Mouse (Mus musculus): ENCODE measurements around the gene Tagln. TPM values are rescaled to one million over a fixed set of nuclear protein-coding genes. Genes with fewer than 3 reads are reported as not detected.

Tagln gene
- polyA plus RNA-seq, 1 experiment from 2014 or later, result 6.0 TPM

- H3K27me3 ChIP-seq (ENCODE audit: low read depth, poor library complexity, severe bottlenecking), result no peaks in the 10 kb centered on the region
- DNase-seq (ENCODE audit: low spot score), result no peak
- H3K4me1 ChIP-seq, result 0 out of 2 replicates have a peak, but pooled peaks cover 3% of the 10 kb centered on the region
- H3K27ac ChIP-seq, result no peak overlapping the region
- peaks cover 95% of the 10 kb centered on the region for H3K36me3 ChIP-seq
- H3K4me3 ChIP-seq, result no peak overlapping the region
- H3K9me3 ChIP-seq (replicated peaks), result no peaks in the 10 kb centered on the region
- WGBS, result 93% methylated on average over 8 of the region's 8 CpGs
These were observed 7.1 kb upstream of the Tagln start for GRCm38 (mm10) chr9:45942916-45943315.

GRCm38 (mm10) chr9:45942464-45942863 lies 6.6 kb upstream of the Tagln start:
- peaks cover 95% of the 10 kb centered on the region for H3K36me3 ChIP-seq

GRCm38 (mm10) chr9:45941329-45941888 lies 5.6 kb upstream of the Tagln start:
- no peaks in the 10 kb centered on the region for H3K9me3 ChIP-seq (replicated peaks)
- 0 out of 2 replicates have a peak, but pooled peaks cover 3% of the 10 kb centered on the region for H3K4me1 ChIP-seq
- peaks cover 5% of the 10 kb centered on the region for H3K27me3 ChIP-seq (ENCODE audit: low read depth, poor library complexity, severe bottlenecking)
- DNase-seq (ENCODE audit: low spot score), result no peak
- H3K36me3 ChIP-seq, result peaks cover 84% of the 10 kb centered on the region
- WGBS, result 50% methylated on average over 18 of the region's 18 CpGs
- H3K4me3 ChIP-seq, result no peak overlapping the region
- H3K27ac ChIP-seq, result no peak overlapping the region

More at GRCm38 (mm10) chr9:45942464-45942863, 6.6 kb upstream of the Tagln start:
- no peaks in the 10 kb centered on the region for H3K27me3 ChIP-seq (ENCODE audit: low read depth, poor library complexity, severe bottlenecking)
- H3K4me1 ChIP-seq, result 0 out of 2 replicates have a peak, but pooled peaks cover 3% of the 10 kb centered on the region
- H3K27ac ChIP-seq, result no peak overlapping the region
- H3K9me3 ChIP-seq (replicated peaks), result no peaks in the 10 kb centered on the region
- no peak overlapping the region for H3K4me3 ChIP-seq
- no peak for DNase-seq (ENCODE audit: low spot score)
- WGBS, result 88% methylated on average over 16 of the region's 16 CpGs

- 93% methylated on average over 6 of the region's 6 CpGs for WGBS
- Histone ChIP-seq H3K27ac (no peak overlapping the region), H3K36me3 (peaks cover 68% of the 10 kb centered on the region), H3K27me3 (ENCODE audit: low read depth, poor library complexity, severe bottlenecking) (peaks cover 20% of the 10 kb centered on the region), H3K4me1 (peaks cover 12% of the 10 kb centered on the region), H3K9me3 (replicated peaks) (no peaks in the 10 kb centered on the region), H3K4me3 (no peak overlapping the region)
- DNase-seq (ENCODE audit: low spot score), result no peak
These were observed 3.9 kb upstream of the Tagln start for GRCm38 (mm10) chr9:45939794-45940193.

GRCm38 (mm10) chr9:45938952-45939637 lies 3.2 kb upstream of the Tagln start:
- DNase-seq (ENCODE audit: low spot score), result no peak
- Histone ChIP-seq H3K27me3 (ENCODE audit: low read depth, poor library complexity, severe bottlenecking) (peaks cover 22% of the 10 kb centered on the region), H3K36me3 (peaks cover 61% of the 10 kb centered on the region), H3K4me1 (peaks cover 9% of the 10 kb centered on the region), H3K9me3 (replicated peaks) (no peaks in the 10 kb centered on the region), H3K27ac (no peak overlapping the region), H3K4me3 (no peak overlapping the region)
- WGBS, result 86% methylated on average over 15 of the region's 15 CpGs

- Histone ChIP-seq H3K36me3 (peaks cover 51% of the 10 kb centered on the region), H3K9me3 (replicated peaks) (no peaks in the 10 kb centered on the region), H3K27ac (no peak overlapping the region), H3K4me3 (no peak overlapping the region), H3K27me3 (ENCODE audit: low read depth, poor library complexity, severe bottlenecking) (peaks cover 22% of the 10 kb centered on the region), H3K4me1 (peaks cover 9% of the 10 kb centered on the region)
- WGBS, result 91% methylated on average over 8 of the region's 8 CpGs
- no peak for DNase-seq (ENCODE audit: low spot score)
These were observed 2.2 kb upstream of the Tagln start for GRCm38 (mm10) chr9:45938088-45938487.

GRCm38 (mm10) chr9:45936883-45937282 lies 1.0 kb upstream of the Tagln start:
- Histone ChIP-seq H3K36me3 (peaks cover 42% of the 10 kb centered on the region), H3K4me3 (no peak overlapping the region), H3K27me3 (ENCODE audit: low read depth, poor library complexity, severe bottlenecking) (peaks cover 22% of the 10 kb centered on the region), H3K9me3 (replicated peaks) (no peaks in the 10 kb centered on the region), H3K4me1 (peaks cover 9% of the 10 kb centered on the region), H3K27ac (no peak overlapping the region)
- WGBS, result 25% methylated on average over 3 of the region's 3 CpGs
- peak; percentile 57 for DNase-seq (ENCODE audit: low spot score)

- DNase-seq (ENCODE audit: low spot score), result no peak
- Histone ChIP-seq H3K4me1 (peaks cover 9% of the 10 kb centered on the region), H3K9me3 (replicated peaks) (no peaks in the 10 kb centered on the region), H3K27me3 (ENCODE audit: low read depth, poor library complexity, severe bottlenecking) (peaks cover 22% of the 10 kb centered on the region), H3K4me3 (no peak overlapping the region), H3K27ac (no peak overlapping the region), H3K36me3 (peaks cover 40% of the 10 kb centered on the region)
- 87% methylated on average over 11 of the region's 11 CpGs for WGBS
These were observed 3.1 kb downstream of the Tagln start for GRCm38 (mm10) chr9:45932571-45933415.

- no peak for DNase-seq (ENCODE audit: low spot score)
- H3K36me3 ChIP-seq, result peaks cover 46% of the 10 kb centered on the region
- peaks cover 22% of the 10 kb centered on the region for H3K27me3 ChIP-seq (ENCODE audit: low read depth, poor library complexity, severe bottlenecking)
- 75% methylated on average over 1 of the region's 1 CpGs for WGBS
- no peaks in the 10 kb centered on the region for H3K9me3 ChIP-seq (replicated peaks)
- H3K27ac ChIP-seq, result no peak overlapping the region
- H3K4me3 ChIP-seq, result no peak overlapping the region
- H3K4me1 ChIP-seq, result peaks cover 9% of the 10 kb centered on the region
These were observed 3.9 kb downstream of the Tagln start for GRCm38 (mm10) chr9:45931958-45932357.

GRCm38 (mm10) chr9:45929285-45929684 lies 6.6 kb downstream of the Tagln start:
- no peaks in the 10 kb centered on the region for H3K9me3 ChIP-seq (replicated peaks)
- no peak for DNase-seq (ENCODE audit: low spot score)
- peaks cover 62% of the 10 kb centered on the region for H3K36me3 ChIP-seq
- 86% methylated on average over 5 of the region's 5 CpGs for WGBS
- H3K27ac ChIP-seq, result no peak overlapping the region
- H3K4me3 ChIP-seq, result no peak overlapping the region
- no peaks in the 10 kb centered on the region for H3K27me3 ChIP-seq (ENCODE audit: low read depth, poor library complexity, severe bottlenecking)
- H3K4me1 ChIP-seq, result no peaks in the 10 kb centered on the region

- Histone ChIP-seq H3K9me3 (replicated peaks) (no peaks in the 10 kb centered on the region), H3K27me3 (ENCODE audit: low read depth, poor library complexity, severe bottlenecking) (no peaks in the 10 kb centered on the region), H3K27ac (no peak overlapping the region), H3K36me3 (peaks cover 79% of the 10 kb centered on the region), H3K4me3 (no peak overlapping the region), H3K4me1 (no peaks in the 10 kb centered on the region)
- DNase-seq (ENCODE audit: low spot score), result no peak
- WGBS, result 74% methylated on average over 1 of the region's 1 CpGs
These were observed 16.0 kb downstream of the Tagln start for GRCm38 (mm10) chr9:45919895-45920294.

- DNase-seq (ENCODE audit: low spot score), result no peak
- WGBS, result 91% methylated on average over 5 of the region's 5 CpGs
- Histone ChIP-seq H3K27me3 (ENCODE audit: low read depth, poor library complexity, severe bottlenecking) (no peaks in the 10 kb centered on the region), H3K4me1 (no peaks in the 10 kb centered on the region), H3K36me3 (peaks cover 93% of the 10 kb centered on the region), H3K4me3 (no peak overlapping the region), H3K9me3 (replicated peaks) (no peaks in the 10 kb centered on the region), H3K27ac (no peak overlapping the region)
These were observed 18.6 kb downstream of the Tagln start for GRCm38 (mm10) chr9:45917041-45917934.
